Mouse (Mus musculus): ENCODE results near the gene Pccb.

- TF ChIP-seq POLR2A (IDR thresholded peaks at IDR 0.05; ENCODE audit: borderline replicate concordance, control insufficient read depth, low read depth, low read length) (no peak), CTCF (IDR thresholded peaks at IDR 0.05; ENCODE audit: control insufficient read depth, insufficient read depth, low read length) (no peak)
Measured at GRCm38 (mm10) chr9:101005866-101006265, 28.8 kb downstream of the Pccb start.

Data from bone marrow, adult 2 months (tissue).